Mouse (Mus musculus) layer of hippocampus, postnatal 25 days (tissue): ENCODE measurements around the gene Rasa4. TPM values are rescaled to one million over a fixed set of nuclear protein-coding genes. Genes with fewer than 3 reads are reported as not detected.
A peak's percentile ranks its signal among the peaks of the same experiment; 100 is the strongest.
"Not testable (repeated sequence)": the region's sequence is repeated elsewhere in the genome, so short reads cannot be mapped to it uniquely, and the experiment has no call there.

Experiments used
- DNase-seq, 2 experiments: peaks; one replicate each; pipeline ENCODE4 v3.0.0; 2022; ENCODE audit warnings: mixed read lengths in 2 of 2, low spot score in 1 of 2; ENCODE audit errors: extremely low spot score in 1 of 2
- total RNA-seq, 2 experiments: library from RNA; stranded (reverse); gene quantifications; 2 replicates each; pipeline ENCODE4 v1.2.3; 2021

Rasa4 gene
- total RNA-seq, 2 experiments from 2014 or later: 2.5 to 3.4 TPM

- DNase-seq: no peak
Observed at GRCm38 (mm10) chr5:136063920-136064319, 19.8 kb upstream of the Rasa4 start.

GRCm38 (mm10) chr5:136066404-136067148, 17.1 kb upstream of the Rasa4 start:
- DNase-seq: not testable (repeated sequence)

- no peak for DNase-seq
Observed at GRCm38 (mm10) chr5:136069411-136069810, 14.3 kb upstream of the Rasa4 start.

GRCm38 (mm10) chr5:136073051-136073450, 10.7 kb upstream of the Rasa4 start:
- DNase-seq: no peak

GRCm38 (mm10) chr5:136073526-136073925, 10.2 kb upstream of the Rasa4 start:
- DNase-seq: no peak

- DNase-seq: no peak
Observed at GRCm38 (mm10) chr5:136075076-136075475, 8.6 kb upstream of the Rasa4 start.

- peak in 1 of 2 experiments; percentile 26 for DNase-seq
Observed at GRCm38 (mm10) chr5:136076284-136076683, 7.4 kb upstream of the Rasa4 start.

GRCm38 (mm10) chr5:136077001-136077550, 6.6 kb upstream of the Rasa4 start:
- DNase-seq: no peak

GRCm38 (mm10) chr5:136078136-136078535, 5.6 kb upstream of the Rasa4 start:
- no peak for DNase-seq

- no peak for DNase-seq
Observed at GRCm38 (mm10) chr5:136082345-136082744, 1.4 kb upstream of the Rasa4 start.

GRCm38 (mm10) chr5:136084144-136084881, 597 bp downstream of the Rasa4 start:
- DNase-seq: no peak

GRCm38 (mm10) chr5:136084891-136085651, 1.4 kb downstream of the Rasa4 start:
- no peak for DNase-seq

- no peak for DNase-seq
Observed at GRCm38 (mm10) chr5:136086290-136086689, 2.6 kb downstream of the Rasa4 start.

GRCm38 (mm10) chr5:136088821-136089575, 5.3 kb downstream of the Rasa4 start:
- DNase-seq: no peak

- DNase-seq: no peak
Observed at GRCm38 (mm10) chr5:136091927-136092326, 8.2 kb downstream of the Rasa4 start.

- no peak for DNase-seq
Observed at GRCm38 (mm10) chr5:136094249-136095010, 10.7 kb downstream of the Rasa4 start.

- DNase-seq: no peak
Observed at GRCm38 (mm10) chr5:136095089-136095488, 11.4 kb downstream of the Rasa4 start.

GRCm38 (mm10) chr5:136098536-136098935, 14.8 kb downstream of the Rasa4 start:
- no peak for DNase-seq

- DNase-seq: peak; percentile 56 to 66
Observed at GRCm38 (mm10) chr5:136102099-136102820, 18.5 kb downstream of the Rasa4 start.
